Mouse (Mus musculus) lung, embryonic 16.5 days (tissue): ENCODE data around the gene Adora2a. TPM values are rescaled to one million over a fixed set of nuclear protein-coding genes. Genes with fewer than 3 reads are reported as not detected.
A peak's percentile ranks its signal among the peaks of the same experiment; 100 is the strongest.

Experiments used
- ATAC-seq: fragments of 200-750 bp; cut with Nextera tagmentation; 2 replicates; pipeline ENCODE4 v1.8.0; 2017; ENCODE audit warnings: low read depth, mild to moderate bottlenecking, moderate library complexity
- H3K27ac ChIP-seq: fragments of 300-500 bp; sonication (generic); 2 replicates; pipeline ENCODE4 v1.5.1; 2014; ENCODE audit warnings: mild to moderate bottlenecking, control low read depth, low read length
- H3K27me3 ChIP-seq: fragments of 300-500 bp; sonication (generic); 2 replicates; pipeline ENCODE4 v1.6.1; 2014; ENCODE audit warnings: low read depth, low read length, mixed read lengths; ENCODE audit not compliant: control insufficient read depth, insufficient read depth
- H3K36me3 ChIP-seq: fragments of 300-500 bp; sonication (generic); 2 replicates; pipeline ENCODE4 v1.6.1; 2014; ENCODE audit warnings: low read length; ENCODE audit not compliant: control insufficient read depth, insufficient read depth
- H3K4me1 ChIP-seq: fragments of 300-500 bp; sonication (generic); replicated peaks from 2 replicates; pipeline ENCODE4 v1.6.1; 2014; ENCODE audit warnings: low read length, mixed read lengths; ENCODE audit not compliant: control insufficient read depth, insufficient read depth
- H3K4me2 ChIP-seq: fragments of 300-500 bp; sonication (generic); 2 replicates; pipeline ENCODE4 v1.6.1; 2014; ENCODE audit warnings: low read depth, low read length, control low read depth
- H3K4me3 ChIP-seq: fragments of 300-500 bp; sonication (generic); 2 replicates; pipeline ENCODE4 v1.5.1; 2014; ENCODE audit warnings: mild to moderate bottlenecking, low read length, control low read depth
- H3K9ac ChIP-seq: fragments of 300-500 bp; sonication (generic); 2 replicates; pipeline ENCODE4 v1.6.1; 2014; ENCODE audit warnings: low read length, control low read depth
- H3K9me3 ChIP-seq: fragments of 300-500 bp; sonication (generic); 2 replicates; pipeline ENCODE4 v1.6.1; 2016; ENCODE audit warnings: low read length; ENCODE audit not compliant: control insufficient read depth
- WGBS: fragments of 180-500 bp; shearing (Covaris S2); extraction: QIAGEN DNeasy Blood & Tissue Kit; methylation state at CpG from one replicate; pipeline ENCODE4 v1.1.7; 2014; 5-methylcytosine and 5-hydroxymethylcytosine counted together
- polyA plus RNA-seq: library from polyadenylated mRNA; unstranded; fragments of >200 nt; fragmentation: Nextera tagmentation; extraction: Ambion mirVana; gene quantifications from 2 replicates; pipeline ENCODE4 v1.2.1, GENCODE M21; 2015

The Adora2a gene
- polyA plus RNA-seq, 1 experiment from 2014 or later, result 8.9 TPM

- Histone ChIP-seq H3K27ac (peak overlapping the region; percentile 34), H3K27me3 (peaks cover 6% of the 10 kb centered on the region; the same call in 1 of the 2 replicates), H3K36me3 (no peaks in the 10 kb centered on the region), H3K4me1 (peaks cover 24% of the 10 kb centered on the region), H3K4me2 (peak overlapping the region; percentile 81), H3K9ac (peak overlapping the region; percentile 68), H3K9me3 (no peaks in the 10 kb centered on the region), H3K4me3 (peak overlapping the region; percentile 57)
- peak; percentile 81 for ATAC-seq
- WGBS, result under 1% methylated on average over 75 of the region's 81 CpGs
Measured at GRCm38 (mm10) chr10:75316908-75317761, 458 bp downstream of the Adora2a start.

GRCm38 (mm10) chr10:75318206-75318605 is 1.5 kb downstream of the Adora2a start:
- peak overlapping the region; percentile 81 for H3K4me2 ChIP-seq
- H3K27ac ChIP-seq, result no peak overlapping the region
- no peaks in the 10 kb centered on the region for H3K36me3 ChIP-seq
- no peaks in the 10 kb centered on the region for H3K9me3 ChIP-seq
- 81% methylated on average over 6 of the region's 6 CpGs for WGBS
- H3K4me3 ChIP-seq, result peak overlapping the region; percentile 57
- ATAC-seq, result no peak
- peaks cover 29% of the 10 kb centered on the region for H3K4me1 ChIP-seq
- peaks cover 6% of the 10 kb centered on the region; the same call in 1 of the 2 replicates for H3K27me3 ChIP-seq
- H3K9ac ChIP-seq, result no peak overlapping the region; the same call in 1 of the 2 replicates

- Histone ChIP-seq H3K4me2 (no peak overlapping the region), H3K9me3 (no peaks in the 10 kb centered on the region), H3K9ac (no peak overlapping the region), H3K36me3 (no peaks in the 10 kb centered on the region), H3K27me3 (peaks cover 6% of the 10 kb centered on the region; the same call in 1 of the 2 replicates), H3K27ac (no peak overlapping the region), H3K4me1 (peaks cover 26% of the 10 kb centered on the region), H3K4me3 (no peak overlapping the region)
- no peak for ATAC-seq
- 65% methylated on average over 4 of the region's 4 CpGs for WGBS
Measured at GRCm38 (mm10) chr10:75320321-75320720, 3.6 kb downstream of the Adora2a start.

- no peak for ATAC-seq
- Histone ChIP-seq H3K9me3 (no peaks in the 10 kb centered on the region), H3K9ac (no peak overlapping the region), H3K4me3 (no peak overlapping the region), H3K4me1 (peaks cover 29% of the 10 kb centered on the region), H3K27ac (no peak overlapping the region), H3K36me3 (no peaks in the 10 kb centered on the region), H3K27me3 (peaks cover under 1% of the 10 kb centered on the region; the same call in 1 of the 2 replicates), H3K4me2 (no peak overlapping the region)
- 53% methylated on average over 6 of the region's 6 CpGs for WGBS
Measured at GRCm38 (mm10) chr10:75322966-75323365, 6.3 kb downstream of the Adora2a start.

GRCm38 (mm10) chr10:75323986-75324385 is 7.3 kb downstream of the Adora2a start:
- Histone ChIP-seq H3K4me1 (peaks cover 32% of the 10 kb centered on the region), H3K9me3 (no peaks in the 10 kb centered on the region), H3K27ac (no peak overlapping the region), H3K9ac (no peak overlapping the region), H3K4me3 (no peak overlapping the region), H3K4me2 (no peak overlapping the region), H3K27me3 (no peaks in the 10 kb centered on the region), H3K36me3 (no peaks in the 10 kb centered on the region)
- WGBS, result 51% methylated on average over 8 of the region's 8 CpGs
- ATAC-seq, result 0 out of 2 replicates have a peak, but pooled peaks have one; percentile 34

- Histone ChIP-seq H3K27ac (no peak overlapping the region), H3K4me2 (no peak overlapping the region), H3K27me3 (no peaks in the 10 kb centered on the region), H3K9me3 (no peaks in the 10 kb centered on the region), H3K4me3 (no peak overlapping the region), H3K36me3 (no peaks in the 10 kb centered on the region), H3K4me1 (peaks cover 32% of the 10 kb centered on the region), H3K9ac (no peak overlapping the region)
- 67% methylated on average over 10 of the region's 10 CpGs for WGBS
- ATAC-seq, result no peak
Measured at GRCm38 (mm10) chr10:75324391-75324790, 7.7 kb downstream of the Adora2a start.

GRCm38 (mm10) chr10:75325821-75326220 is 9.1 kb downstream of the Adora2a start:
- no peak for ATAC-seq
- no peak overlapping the region for H3K4me3 ChIP-seq
- H3K27me3 ChIP-seq, result no peaks in the 10 kb centered on the region
- no peak overlapping the region for H3K9ac ChIP-seq
- no peak overlapping the region for H3K4me2 ChIP-seq
- 94% methylated on average over 23 of the region's 23 CpGs for WGBS
- no peaks in the 10 kb centered on the region for H3K9me3 ChIP-seq
- peaks cover 32% of the 10 kb centered on the region for H3K4me1 ChIP-seq
- H3K27ac ChIP-seq, result no peak overlapping the region
- no peaks in the 10 kb centered on the region for H3K36me3 ChIP-seq

- H3K27me3 ChIP-seq, result no peaks in the 10 kb centered on the region
- ATAC-seq, result no peak
- H3K9ac ChIP-seq, result no peak overlapping the region
- H3K36me3 ChIP-seq, result no peaks in the 10 kb centered on the region
- H3K27ac ChIP-seq, result peak overlapping the region; percentile 36
- peaks cover 32% of the 10 kb centered on the region for H3K4me1 ChIP-seq
- WGBS, result 48% methylated on average over 3 of the region's 3 CpGs
- no peaks in the 10 kb centered on the region for H3K9me3 ChIP-seq
- H3K4me3 ChIP-seq, result no peak overlapping the region
- no peak overlapping the region for H3K4me2 ChIP-seq
Measured at GRCm38 (mm10) chr10:75326553-75326952, 9.9 kb downstream of the Adora2a start.

GRCm38 (mm10) chr10:75327081-75327480 is 10.4 kb downstream of the Adora2a start:
- peak; percentile 33; the same call in 1 of the 2 replicates for ATAC-seq
- Histone ChIP-seq H3K4me3 (no peak overlapping the region), H3K27ac (peak overlapping the region; percentile 36), H3K4me1 (peaks cover 35% of the 10 kb centered on the region), H3K36me3 (no peaks in the 10 kb centered on the region), H3K9me3 (no peaks in the 10 kb centered on the region), H3K9ac (no peak overlapping the region), H3K4me2 (no peak overlapping the region), H3K27me3 (no peaks in the 10 kb centered on the region)
- WGBS, result 46% methylated on average over 11 of the region's 11 CpGs
